Mouse (Mus musculus) mesoderm, embryonic 11.5 days (tissue): ENCODE data around the gene Msi2.

Experiments
- DNase-seq: peaks from one replicate; pipeline ENCODE4 v3.0.0-alpha.2; 2012; ENCODE audit warnings: low read depth, low spot score

The Msi2 gene

GRCm38 (mm10) chr11:88564810-88565209 lies 153.5 kb downstream of the Msi2 start:
- no peak for DNase-seq

- no peak for DNase-seq
These were observed 153.9 kb downstream of the Msi2 start for GRCm38 (mm10) chr11:88564363-88564762.

- DNase-seq, result peak; percentile 74
These were observed 157.1 kb downstream of the Msi2 start for GRCm38 (mm10) chr11:88561191-88561590.

GRCm38 (mm10) chr11:88560634-88561033 lies 157.7 kb downstream of the Msi2 start:
- no peak for DNase-seq

- DNase-seq, result peak; percentile 48
These were observed 158.8 kb downstream of the Msi2 start for GRCm38 (mm10) chr11:88559365-88559970.

- DNase-seq, result no peak
These were observed 159.6 kb downstream of the Msi2 start for GRCm38 (mm10) chr11:88558731-88559130.

- no peak for DNase-seq
These were observed 160.3 kb downstream of the Msi2 start for GRCm38 (mm10) chr11:88557828-88558580.

GRCm38 (mm10) chr11:88557116-88557768 lies 161.1 kb downstream of the Msi2 start:
- DNase-seq, result no peak

- peak; percentile 58 for DNase-seq
These were observed 162.3 kb downstream of the Msi2 start for GRCm38 (mm10) chr11:88555902-88556549.

GRCm38 (mm10) chr11:88555232-88555818 lies 163.0 kb downstream of the Msi2 start:
- no peak for DNase-seq

- no peak for DNase-seq
These were observed 164.6 kb downstream of the Msi2 start for GRCm38 (mm10) chr11:88553521-88554310.

- peak; percentile 60 for DNase-seq
These were observed 165.3 kb downstream of the Msi2 start for GRCm38 (mm10) chr11:88552987-88553386.

GRCm38 (mm10) chr11:88552385-88552784 lies 165.9 kb downstream of the Msi2 start:
- no peak for DNase-seq

GRCm38 (mm10) chr11:88551034-88551433 lies 167.3 kb downstream of the Msi2 start:
- DNase-seq, result no peak

- no peak for DNase-seq
These were observed 168.0 kb downstream of the Msi2 start for GRCm38 (mm10) chr11:88550083-88550907.

GRCm38 (mm10) chr11:88549529-88549900 lies 168.8 kb downstream of the Msi2 start:
- DNase-seq, result no peak

GRCm38 (mm10) chr11:88548832-88549528 lies 169.3 kb downstream of the Msi2 start:
- DNase-seq, result no peak

- DNase-seq, result no peak
These were observed 169.9 kb downstream of the Msi2 start for GRCm38 (mm10) chr11:88548423-88548822.

- no peak for DNase-seq
These were observed 174.5 kb downstream of the Msi2 start for GRCm38 (mm10) chr11:88543771-88544170.

GRCm38 (mm10) chr11:88542817-88543216 lies 175.5 kb downstream of the Msi2 start:
- DNase-seq, result no peak
